Mouse (Mus musculus) naive thymus-derived CD4-positive, alpha-beta T cell, adult 2 months (primary cell): ENCODE data around the gene Armcx1.
"Not testable (repeated sequence)": the region's sequence is repeated elsewhere in the genome, so short reads cannot be mapped to it uniquely, and the experiment has no call there.

Experiments
- DNase-seq: peaks from one replicate; pipeline ENCODE4 v3.0.0-alpha.2; 2011; ENCODE audit warnings: low read depth

Gene Armcx1

DNA sequence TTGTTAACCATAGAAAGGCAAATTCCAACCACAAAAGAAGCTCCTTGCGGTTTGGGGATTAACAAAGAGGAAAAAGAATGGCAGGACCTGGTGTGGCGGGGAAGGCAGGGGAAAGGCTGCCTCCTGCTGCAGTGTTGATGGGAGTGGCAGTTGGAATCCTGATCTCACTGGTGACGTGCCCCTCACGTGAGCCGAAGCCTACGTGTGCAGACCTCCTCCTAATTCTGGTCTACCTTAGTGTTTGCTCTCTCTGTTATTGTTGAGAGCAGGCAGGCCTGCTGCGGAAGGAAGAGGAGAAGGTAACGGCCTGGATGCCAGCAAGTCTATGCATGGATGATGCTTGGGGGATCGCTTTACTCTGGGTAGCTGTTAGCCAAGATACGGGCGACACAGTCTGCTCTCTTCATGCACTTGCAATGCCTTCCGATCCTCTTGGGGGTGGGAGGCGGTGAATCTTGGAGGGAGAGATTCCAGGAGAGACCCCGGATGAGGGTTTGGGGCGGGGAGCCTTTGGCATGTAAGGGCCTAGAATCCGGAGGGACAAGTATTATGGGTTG, at the start of gene Armcx1:
Gene Armcx1 (plus strand): TSS at position 212 of the 557 bp plus-strand sequence.
- DNase-seq, result peak; percentile 47

GRCm38 (mm10) chrX:134675022-134675421, 42.7 kb upstream of the Armcx1 start:
- DNase-seq, result no peak

- DNase-seq, result no peak
Measured at GRCm38 (mm10) chrX:134675959-134676358, 41.8 kb upstream of the Armcx1 start.

- DNase-seq, result no peak
Measured at GRCm38 (mm10) chrX:134684936-134685335, 32.8 kb upstream of the Armcx1 start.

DNA sequence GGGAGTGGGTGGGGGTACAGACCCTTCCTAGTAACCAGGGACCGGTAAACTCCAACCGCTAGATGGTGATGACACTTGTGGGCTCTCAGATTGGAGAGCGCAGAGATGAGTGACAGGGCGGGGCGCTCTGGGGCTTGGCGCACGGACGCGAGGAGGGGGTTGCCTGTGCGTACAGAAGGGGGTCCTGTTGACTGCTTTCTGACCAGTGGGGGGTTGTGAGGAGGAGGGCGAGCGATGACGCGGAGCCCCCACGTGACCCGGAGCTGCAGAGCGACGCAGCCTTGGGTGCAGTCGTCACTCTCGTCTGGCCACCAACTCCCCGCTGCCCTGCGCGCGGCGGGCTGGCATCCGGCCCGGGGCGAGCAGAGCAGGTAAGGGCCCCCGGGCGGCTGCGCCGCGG, 31.5 kb upstream of the Armcx1 start, which contains the start of gene Armcx4:
Gene Armcx4 (plus strand): TSS at position 253 of the 400 bp plus-strand sequence.
- peak; percentile 54 for DNase-seq

DNA sequence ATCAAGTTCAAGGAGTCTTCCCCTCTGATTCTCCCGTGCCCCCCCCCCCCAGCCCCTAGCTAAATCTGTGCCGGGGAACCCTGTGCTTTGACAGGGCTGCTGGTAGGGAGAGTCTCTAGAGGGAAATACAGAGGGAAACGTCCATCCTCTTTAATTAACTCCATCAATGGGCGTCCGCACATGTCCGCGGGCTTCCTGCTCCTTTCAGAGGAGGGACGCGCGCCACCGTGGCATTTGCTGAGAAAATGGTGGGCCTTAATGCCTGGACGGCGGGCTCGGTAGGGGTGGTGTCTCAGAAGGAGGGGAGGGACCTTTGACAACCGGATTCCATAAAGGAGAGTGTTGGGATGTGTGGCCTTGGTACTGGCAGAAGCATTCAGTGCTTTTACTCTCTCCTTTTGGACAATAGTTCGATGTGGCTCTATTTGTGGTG, 31.0 kb upstream of the Armcx1 start:
- DNase-seq, result peak; percentile 19

- no peak for DNase-seq
Measured at GRCm38 (mm10) chrX:134689676-134690075, 28.1 kb upstream of the Armcx1 start.

DNA sequence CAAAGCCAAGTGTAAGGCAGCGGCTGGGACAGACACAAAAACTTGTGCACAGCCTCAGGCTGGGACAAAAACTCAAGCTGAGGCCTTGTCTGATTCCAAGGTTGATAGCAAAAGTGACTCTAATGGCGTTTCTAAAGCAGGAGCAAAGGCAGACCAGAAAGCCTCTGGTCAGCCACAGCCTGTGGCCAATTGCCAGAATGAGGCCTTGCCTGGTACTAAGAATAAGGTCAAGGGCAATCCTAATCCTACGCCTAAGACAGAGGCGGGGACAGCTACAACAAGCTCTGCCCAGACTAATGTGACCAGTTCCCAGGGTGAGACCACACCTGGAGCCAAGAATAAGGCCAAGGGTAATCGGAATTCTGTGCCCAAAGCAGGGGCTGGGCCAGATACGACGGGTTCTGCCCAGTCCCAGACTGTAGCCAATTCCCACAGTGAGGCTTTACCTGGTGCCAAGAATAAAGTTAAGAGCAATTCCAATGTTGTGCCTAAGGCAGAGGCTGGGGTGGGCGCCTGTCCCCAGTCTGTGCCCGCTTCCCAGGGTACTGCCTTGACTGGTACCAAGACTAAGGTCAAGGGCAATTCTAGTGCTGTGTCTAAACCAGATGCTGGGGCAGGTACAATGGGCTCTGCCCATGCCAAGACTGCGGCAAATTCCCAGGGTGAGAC, 26.8 kb upstream of the Armcx1 start:
- no peak for DNase-seq

GRCm38 (mm10) chrX:134691540-134691935, 26.2 kb upstream of the Armcx1 start:
- DNase-seq, result no peak

DNA sequence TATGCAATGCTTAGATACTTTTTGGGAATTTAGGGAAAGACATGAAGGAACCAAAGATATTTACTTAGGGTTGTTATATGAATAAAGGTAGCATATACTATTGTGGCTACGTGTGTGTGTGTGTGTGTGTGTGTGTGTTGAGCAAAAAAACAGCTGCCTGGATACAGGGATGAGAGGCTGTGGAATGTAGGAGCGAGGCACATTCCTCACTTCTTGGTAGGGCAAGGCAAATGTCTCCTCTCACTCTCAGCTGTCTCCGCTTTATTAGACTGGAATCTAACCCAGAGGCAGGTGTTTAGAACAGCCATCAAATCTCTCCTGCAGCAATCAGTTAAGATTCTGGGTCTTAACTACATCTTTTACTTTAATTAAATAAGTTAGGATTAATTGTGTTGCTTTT, 900 bp upstream of the Armcx1 start:
- DNase-seq, result no peak

GRCm38 (mm10) chrX:134718524-134718923, 761 bp downstream of the Armcx1 start:
- DNase-seq, result peak; percentile 9

GRCm38 (mm10) chrX:134723762-134724161, 6.0 kb downstream of the Armcx1 start:
- not testable (repeated sequence) for DNase-seq

DNA sequence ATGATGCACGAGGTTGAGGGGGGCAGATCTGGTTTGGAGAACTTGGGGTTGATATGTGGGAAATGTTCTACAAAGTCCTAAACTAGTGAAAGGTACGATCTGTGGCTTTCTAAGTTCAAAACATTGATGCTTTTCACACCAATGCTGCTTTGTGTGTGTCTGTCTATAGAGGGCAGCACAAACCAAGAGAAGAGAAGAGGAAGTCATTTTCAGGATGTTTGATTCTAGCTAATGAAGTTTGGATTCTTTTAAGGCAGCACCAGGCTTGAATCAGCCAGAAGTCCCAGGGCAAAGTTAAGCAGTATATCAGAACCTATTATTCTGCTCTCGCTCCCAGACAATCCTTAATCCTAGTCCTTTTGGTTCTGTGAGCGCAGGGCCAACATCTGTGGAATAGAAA, 12.0 kb downstream of the Armcx1 start:
- DNase-seq, result peak; percentile 62

DNA sequence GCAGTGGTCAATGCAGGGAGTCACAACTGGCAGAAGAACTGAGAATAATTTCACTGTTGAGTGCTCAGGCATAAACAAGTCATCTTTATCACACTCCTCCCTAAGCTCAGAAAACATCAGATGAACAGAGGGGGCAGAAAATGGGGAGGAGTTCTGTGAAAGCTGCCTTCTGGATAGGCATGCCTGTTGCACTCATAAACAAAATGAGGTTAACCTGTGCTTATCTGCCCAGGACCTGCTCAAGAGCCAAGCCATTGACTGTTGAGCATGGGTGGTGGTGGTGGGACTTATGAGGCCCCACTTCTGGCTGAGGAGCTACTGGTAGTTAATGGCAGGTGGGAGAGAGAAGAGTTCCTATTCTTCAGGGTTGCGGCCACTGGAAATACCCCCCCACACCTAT, 20.0 kb downstream of the Armcx1 start:
- DNase-seq, result no peak

DNA sequence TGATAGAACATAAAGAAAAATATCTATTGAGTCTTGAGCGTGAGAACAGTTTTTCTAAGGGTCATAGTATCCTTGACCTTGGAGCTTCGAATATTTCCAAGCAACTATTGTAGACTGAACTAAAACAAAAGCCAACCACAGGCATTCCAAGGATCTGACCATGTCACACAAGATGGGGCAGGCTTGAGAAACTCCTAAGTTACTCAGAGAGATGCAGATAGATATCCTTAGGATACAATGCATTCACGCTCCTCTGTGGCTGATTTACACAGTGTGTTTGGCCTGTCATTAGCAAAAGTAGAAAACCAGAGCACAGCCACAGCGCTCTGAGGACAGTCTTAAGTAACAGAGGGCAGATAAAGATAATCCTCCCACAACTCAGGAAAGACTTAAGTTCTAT, 21.4 kb downstream of the Armcx1 start:
- DNase-seq, result no peak

GRCm38 (mm10) chrX:134741862-134742261, 24.1 kb downstream of the Armcx1 start:
- DNase-seq, result peak; percentile 30

DNA sequence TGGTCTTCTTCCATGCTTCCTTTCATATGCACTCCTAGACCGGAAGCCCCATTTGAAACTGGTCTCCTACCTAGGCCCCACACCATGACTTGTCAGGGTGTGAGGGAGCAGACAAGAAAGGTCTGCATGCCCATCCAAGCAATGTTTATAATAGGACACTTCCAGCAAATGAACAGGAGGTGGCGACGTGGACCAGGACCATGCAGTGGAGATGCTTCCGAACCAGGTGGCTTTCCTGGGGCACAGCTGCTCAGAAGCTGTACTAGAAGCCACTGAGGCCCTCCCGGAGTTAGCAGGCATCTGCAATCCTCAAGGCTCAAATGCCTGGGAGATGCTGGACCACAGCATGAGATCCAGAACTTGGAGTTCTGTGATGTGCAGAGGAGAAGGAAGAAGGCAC, 28.7 kb downstream of the Armcx1 start:
- DNase-seq, result peak; percentile 61

DNA sequence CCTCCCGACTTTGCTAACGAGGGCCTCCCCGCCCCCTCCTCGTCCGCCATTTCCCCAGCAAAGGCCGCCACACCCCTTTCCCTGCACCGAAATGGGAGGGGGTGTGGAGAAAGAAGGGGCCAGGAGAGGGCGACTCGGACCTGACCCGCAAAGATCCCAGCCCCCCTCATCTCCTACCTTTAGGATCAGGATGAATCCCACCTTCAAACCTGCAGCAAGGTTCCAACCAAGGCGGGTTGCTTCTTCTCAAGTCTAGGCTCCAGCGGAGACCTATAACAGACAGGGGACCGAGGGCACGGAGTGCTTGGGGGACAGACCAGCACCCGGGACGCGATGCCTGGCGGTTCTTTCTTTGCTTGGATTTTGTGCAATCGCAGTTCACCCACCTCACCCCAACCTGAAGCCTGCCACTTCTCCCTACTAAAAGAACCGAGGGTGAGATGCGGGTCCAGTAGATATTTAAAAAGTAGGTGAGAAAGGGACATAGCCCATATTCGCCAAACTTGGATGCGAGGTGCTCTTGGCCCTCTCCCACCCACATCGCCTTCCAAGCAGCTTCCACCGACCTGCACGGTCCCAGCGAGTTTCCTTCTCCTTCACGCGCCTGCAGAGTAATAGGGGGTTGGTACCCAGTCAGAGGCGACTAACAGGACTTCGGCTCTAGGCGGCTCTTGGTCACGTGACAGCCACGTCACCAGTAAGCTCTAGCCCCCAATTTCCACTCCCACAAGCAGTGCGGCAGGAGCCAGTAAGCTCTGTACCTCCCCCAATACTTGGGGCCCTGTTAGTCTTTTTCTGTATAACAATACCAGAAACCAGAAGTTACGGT, 33.2 kb downstream of the Armcx1 start, which contains the start of gene Armcx6:
Gene Armcx6 (minus strand): TSS at position 654 of the 829 bp plus-strand sequence.
- peak; percentile 81 for DNase-seq

DNA sequence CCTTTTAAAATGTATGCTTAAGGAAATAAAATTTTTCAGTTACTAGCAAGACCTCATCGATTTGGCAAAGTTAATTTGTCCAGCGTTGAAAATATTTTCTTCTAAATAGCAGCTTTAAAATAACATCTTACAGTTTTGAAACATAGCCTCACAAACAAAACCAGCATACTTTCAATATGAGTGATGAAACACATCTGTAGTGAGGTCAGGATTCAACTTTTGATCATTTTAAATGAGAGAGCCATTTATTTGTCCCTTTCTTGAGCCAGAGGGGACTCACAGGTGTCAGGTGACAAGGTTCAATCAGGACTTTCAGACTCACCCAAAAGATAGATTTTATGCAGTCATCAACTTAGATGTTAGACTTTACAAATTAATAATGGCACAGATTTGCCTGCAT, 34.1 kb downstream of the Armcx1 start:
- no peak for DNase-seq

DNA sequence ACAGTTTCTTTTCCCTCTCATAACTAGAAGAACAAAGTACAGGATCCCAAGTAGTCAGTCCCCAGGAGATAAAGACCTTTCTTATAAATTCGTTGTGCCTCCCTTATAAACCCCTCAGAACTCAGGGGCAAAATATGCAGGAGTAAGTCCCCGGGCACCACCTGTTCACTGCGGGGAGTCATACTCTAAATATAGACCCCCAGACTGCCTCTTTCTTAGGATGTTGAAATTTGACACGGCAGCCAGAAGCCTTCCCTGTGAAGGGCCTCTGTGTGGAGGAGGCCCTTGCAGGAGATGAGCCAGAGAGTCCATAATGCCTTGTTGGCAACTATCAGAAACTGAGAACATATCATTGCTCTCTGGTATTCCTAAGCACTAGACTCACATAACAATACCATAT, 34.8 kb downstream of the Armcx1 start:
- no peak for DNase-seq

- DNase-seq, result peak; percentile 72
Measured at GRCm38 (mm10) chrX:134756434-134757292, 38.9 kb downstream of the Armcx1 start, which contains the start of gene Armcx3. TSS of gene Armcx3 (plus strand) at chrX:134756595.
